Mouse (Mus musculus) gastrocnemius, postnatal 25 days (tissue): ENCODE results near the gene Sult2b1. TPM values are rescaled to one million over a fixed set of nuclear protein-coding genes. Genes with fewer than 3 reads are reported as not detected.

Experiments used
- DNase-seq: peaks from one replicate; pipeline ENCODE4 v3.0.0; 2022
- total RNA-seq, 2 experiments: library from RNA; stranded (reverse); gene quantifications; 1 replicate in 1 of 2; 2 replicates in 1 of 2; pipeline ENCODE4 v1.2.3; 2021

Sult2b1 gene
- total RNA-seq, 2 experiments from 2014 or later, result not detected

GRCm38 (mm10) chr7:45800546-45801204 is 16.2 kb upstream of the Sult2b1 start:
- DNase-seq, result no peak

GRCm38 (mm10) chr7:45800001-45800400 is 15.5 kb upstream of the Sult2b1 start:
- DNase-seq, result no peak

GRCm38 (mm10) chr7:45798931-45799330 is 14.5 kb upstream of the Sult2b1 start:
- no peak for DNase-seq

- DNase-seq, result no peak
Observed at GRCm38 (mm10) chr7:45798511-45798836, 14.0 kb upstream of the Sult2b1 start.

- no peak for DNase-seq
Observed at GRCm38 (mm10) chr7:45797661-45798510, 13.4 kb upstream of the Sult2b1 start.

GRCm38 (mm10) chr7:45796950-45797349 is 12.5 kb upstream of the Sult2b1 start:
- DNase-seq, result no peak

GRCm38 (mm10) chr7:45794971-45795370 is 10.5 kb upstream of the Sult2b1 start:
- no peak for DNase-seq

- DNase-seq, result no peak
Observed at GRCm38 (mm10) chr7:45793969-45794585, 9.6 kb upstream of the Sult2b1 start.

GRCm38 (mm10) chr7:45793240-45793639 is 8.8 kb upstream of the Sult2b1 start:
- no peak for DNase-seq

GRCm38 (mm10) chr7:45791756-45792490 is 7.5 kb upstream of the Sult2b1 start:
- no peak for DNase-seq

GRCm38 (mm10) chr7:45790721-45791120 is 6.3 kb upstream of the Sult2b1 start:
- no peak for DNase-seq

- no peak for DNase-seq
Observed at GRCm38 (mm10) chr7:45787642-45788041, 3.2 kb upstream of the Sult2b1 start.

GRCm38 (mm10) chr7:45786661-45787413 is 2.4 kb upstream of the Sult2b1 start:
- DNase-seq, result no peak

- DNase-seq, result no peak
Observed at GRCm38 (mm10) chr7:45786136-45786578, 1.7 kb upstream of the Sult2b1 start.

GRCm38 (mm10) chr7:45785388-45786135 is 1.1 kb upstream of the Sult2b1 start:
- DNase-seq, result no peak

- DNase-seq, result no peak
Observed at GRCm38 (mm10) chr7:45783511-45784091, 868 bp downstream of the Sult2b1 start, which contains the start of gene Lmtk3. Gene Lmtk3 (plus strand): TSS chr7:45783738.

- no peak for DNase-seq
Observed at GRCm38 (mm10) chr7:45782271-45782670, 2.2 kb downstream of the Sult2b1 start.

GRCm38 (mm10) chr7:45779081-45779641 is 5.3 kb downstream of the Sult2b1 start:
- DNase-seq, result no peak

GRCm38 (mm10) chr7:45775237-45775636 is 9.2 kb downstream of the Sult2b1 start:
- no peak for DNase-seq

GRCm38 (mm10) chr7:45771101-45771500 is 13.4 kb downstream of the Sult2b1 start:
- no peak for DNase-seq
